Comparison of ENCODE assay signal across 9 mouse cellular contexts in the genomic region with DNA sequence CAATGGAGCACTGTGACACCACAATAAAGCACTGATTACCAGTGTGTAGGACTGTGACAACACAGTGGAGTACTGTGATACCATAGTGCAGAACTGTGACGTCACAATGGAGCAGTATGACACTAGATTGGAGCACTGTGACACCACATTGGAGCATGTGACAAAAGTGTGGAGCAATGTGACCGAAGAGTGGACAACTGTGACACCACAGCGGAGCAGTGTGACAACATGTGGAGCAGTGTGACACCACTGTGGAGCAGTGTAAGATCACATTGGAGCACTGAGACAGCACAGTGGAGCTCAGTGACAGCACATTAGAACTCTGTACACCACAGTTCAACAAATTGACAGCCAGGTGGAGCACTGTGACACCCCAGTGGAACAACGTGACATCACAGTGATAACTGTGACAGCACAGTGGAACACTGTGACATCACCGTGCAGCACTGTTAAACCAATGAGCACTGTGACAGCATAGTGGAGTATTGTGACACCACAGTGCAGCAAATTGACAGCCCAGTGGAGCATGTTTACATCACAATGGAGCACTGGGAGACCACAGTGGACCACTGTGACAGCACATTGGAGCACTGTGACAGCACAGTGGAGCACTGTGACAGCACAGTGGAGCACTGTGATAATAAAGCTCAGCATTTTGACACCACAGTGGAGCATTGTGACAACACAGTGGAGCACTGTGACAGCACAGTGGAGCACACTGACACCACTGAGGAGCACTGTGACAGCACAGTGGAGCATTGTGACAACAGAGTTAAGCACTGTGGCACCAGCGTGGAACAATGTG.
DNase-seq lines count a peak whose midpoint lies in the region; ATAC-seq and TF ChIP-seq lines count a peak whose summit lies in the region.
"Had no signal": no experiment of that assay in that cellular context is flagged by ENCODE, and none has a peak within 500 bp of the region (broad histone marks: within the 10 kb centered on the region; RNA-seq: fewer than 3 reads in every experiment).

No protein-coding gene starts in this region.

- no peak overlapping the region for H3K4me3 ChIP-seq in CH12.LX (replicated peaks in 1 of 3; ENCODE audit: low read depth in 2 of 3, low read length in 2 of 3, poor library complexity in 1 of 3)
- H3K4me3 ChIP-seq in heart, embryonic 12.5 days = no peak overlapping the region
- H3K4me3 ChIP-seq in limb, embryonic 14.5 days (replicated peaks; ENCODE audit: low read length) = no peak overlapping the region
- no peak overlapping the region for H3K4me3 ChIP-seq in neural tube, embryonic 14.5 days (ENCODE audit: low read depth, low read length)
- H3K4me3 ChIP-seq: erythroblast, embryonic 14.5 days had no signal

- no peak for TF ChIP-seq EP300 in CH12.LX (IDR thresholded peaks at IDR 0.05; ENCODE audit: low read length)

- H3K9me3 ChIP-seq in CH12.LX (replicated peaks; ENCODE audit: low read length) = peaks cover 19% of the 10 kb centered on the region
- peaks cover 77% of the 10 kb centered on the region for H3K9me3 ChIP-seq in heart, embryonic 12.5 days (replicated peaks)
- H3K9me3 ChIP-seq in limb, embryonic 14.5 days (ENCODE audit: control insufficient read depth, low read length) = peaks cover 71% of the 10 kb centered on the region
- peaks cover 73% of the 10 kb centered on the region for H3K9me3 ChIP-seq in neural tube, embryonic 14.5 days (ENCODE audit: control insufficient read depth, low read length)

- peak; percentile 1 to 18 for DNase-seq in cerebellum, postnatal 4 days (ENCODE audit: low spot score in 2 of 2)
- no peak for DNase-seq in cerebellum, adult 8-10 months
- DNase-seq in CH12.LX (ENCODE audit: extremely low read depth) = peak; percentile 29
- DNase-seq in limb, embryonic 14.5 days (ENCODE audit: low spot score) = peak; percentile 2
- no peak for DNase-seq in c-Kit-positive CD71-positive TER-119-positive erythroid progenitor cells, embryonic 14.5 days (ENCODE audit: low spot score)
- no peak for DNase-seq in cerebellum, adult 9-11 months

- in situ Hi-C loops in CH12.LX (cut with MboI; ENCODE audit: low pct_ligation_motif_present, low pct_unique_long_range_greater_than_20kb, low sequenced_read_pairs) = no loop called here

- TF ChIP-seq POLR2A in CH12.LX (IDR thresholded peaks at IDR 0.05; ENCODE audit: low read depth, low read length) = no peak
- no peak for TF ChIP-seq POLR2A in limb, embryonic 14.5 days (IDR thresholded peaks at IDR 0.05; ENCODE audit: borderline replicate concordance, extremely low read depth, insufficient read depth, insufficient read length)

- H3K36me3 ChIP-seq in CH12.LX (replicated peaks in 1 of 2; ENCODE audit: control insufficient read depth in 1 of 2, insufficient read depth in 1 of 2, low read length in 1 of 2) = peaks cover 0 to 5% of the 10 kb centered on the region in 2 experiments
- no peaks in the 10 kb centered on the region for H3K36me3 ChIP-seq in heart, embryonic 12.5 days
- no peaks in the 10 kb centered on the region for H3K36me3 ChIP-seq in limb, embryonic 14.5 days (ENCODE audit: control insufficient read depth, insufficient read depth, low read length)
- no peaks in the 10 kb centered on the region for H3K36me3 ChIP-seq in neural tube, embryonic 14.5 days (ENCODE audit: control insufficient read depth, insufficient read depth, low read length)

- no peaks in the 10 kb centered on the region for H3K27me3 ChIP-seq in CH12.LX (replicated peaks)
- no peaks in the 10 kb centered on the region for H3K27me3 ChIP-seq in heart, embryonic 12.5 days (replicated peaks)
- H3K27me3 ChIP-seq in limb, embryonic 14.5 days (ENCODE audit: control insufficient read depth, insufficient read depth, low read length) = no peaks in the 10 kb centered on the region
- no peaks in the 10 kb centered on the region for H3K27me3 ChIP-seq in neural tube, embryonic 14.5 days (ENCODE audit: control insufficient read depth, insufficient read depth, low read length)

- TF ChIP-seq RAD21 in CH12.LX (IDR thresholded peaks at IDR 0.05; ENCODE audit: low read depth, low read length) = no peak

- WGBS in heart, embryonic 12.5 days = 48% methylated on average over 6 of the region's 6 CpGs
- WGBS in limb, embryonic 14.5 days = 60% methylated on average over 6 of the region's 6 CpGs
- 66% methylated on average over 6 of the region's 6 CpGs for WGBS in neural tube, embryonic 14.5 days

- dilution Hi-C loops in CH12.LX (cut with MboI; ENCODE audit: extremely low pct_ligation_motif_present, extremely low pct_unique_long_range_greater_than_20kb, low sequenced_read_pairs) = no loop called here

- no peak overlapping the region for H3K27ac ChIP-seq in CH12.LX (ENCODE audit: insufficient read depth, low read depth)
- H3K27ac ChIP-seq in heart, embryonic 12.5 days (ENCODE audit: poor library complexity, severe bottlenecking) = no peak overlapping the region
- H3K27ac ChIP-seq in limb, embryonic 14.5 days (replicated peaks; ENCODE audit: low read depth, low read length) = no peak overlapping the region
- H3K27ac ChIP-seq in neural tube, embryonic 14.5 days (ENCODE audit: low read depth, low read length) = no peak overlapping the region

- H3K4me1 ChIP-seq in CH12.LX (ENCODE audit: control insufficient read depth in 1 of 2, insufficient read depth in 2 of 2) = peaks cover 0 to 14% of the 10 kb centered on the region in 2 experiments; a peak in 1 of 4 replicates
- no peaks in the 10 kb centered on the region for H3K4me1 ChIP-seq in heart, embryonic 12.5 days (replicated peaks)
- no peaks in the 10 kb centered on the region for H3K4me1 ChIP-seq in limb, embryonic 14.5 days (ENCODE audit: control insufficient read depth, insufficient read depth, low read length)
- H3K4me1 ChIP-seq in neural tube, embryonic 14.5 days (ENCODE audit: control insufficient read depth, insufficient read depth, low read length) = no peaks in the 10 kb centered on the region

- no peaks in the 10 kb centered on the region for H3K79me2 ChIP-seq in CH12.LX (replicated peaks; ENCODE audit: control insufficient read depth, extremely low read depth, insufficient read depth, poor library complexity, severe bottlenecking)

- no peak overlapping the region for H3K4me2 ChIP-seq in CH12.LX (ENCODE audit: insufficient read depth, low read depth, poor library complexity, severe bottlenecking)
- H3K4me2 ChIP-seq in heart, embryonic 12.5 days = no peak overlapping the region
- H3K4me2 ChIP-seq in limb, embryonic 14.5 days (replicated peaks; ENCODE audit: low read depth, low read length, severe bottlenecking) = no peak overlapping the region
- H3K4me2 ChIP-seq in neural tube, embryonic 14.5 days (ENCODE audit: low read depth, low read length) = no peak overlapping the region

- ATAC-seq in heart, embryonic 12.5 days (ENCODE audit: insufficient number of reproducible peaks, low FRiP score) = peak; percentile 27
- ATAC-seq in limb, embryonic 14.5 days (ENCODE audit: low FRiP score, low read depth) = peak; percentile 21
- peak; percentile 30 for ATAC-seq in neural tube, embryonic 14.5 days (ENCODE audit: low read depth)

- no peak for TF ChIP-seq CTCF in CH12.LX (conservative IDR thresholded peaks at IDR 0.05 in 1 of 2, IDR thresholded peaks at IDR 0.05 in 1 of 2; ENCODE audit: low read depth in 2 of 2, low read length in 2 of 2)

- H3K9ac ChIP-seq in CH12.LX (ENCODE audit: insufficient read depth, low read depth) = no peak overlapping the region
- no peak overlapping the region for H3K9ac ChIP-seq in heart, embryonic 12.5 days
- H3K9ac ChIP-seq in limb, embryonic 14.5 days (ENCODE audit: low read depth, low read length, severe bottlenecking) = no peak overlapping the region
- H3K9ac ChIP-seq in neural tube, embryonic 14.5 days (replicated peaks; ENCODE audit: low read depth, low read length) = no peak overlapping the region

TF ChIP-seq in CH12.LX, 34 proteins besides CTCF, POLR2A, EP300 and RAD21:
- no peak for TF ChIP-seq KAT2A (IDR thresholded peaks at IDR 0.05; ENCODE audit: insufficient replicate concordance, low read length)
- TF ChIP-seq PAX5 (IDR thresholded peaks at IDR 0.05; ENCODE audit: low read length) = peak; percentile 18; the same call in 1 of the 2 replicates
- no peak for TF ChIP-seq MEF2A (IDR thresholded peaks at IDR 0.05; ENCODE audit: borderline replicate concordance, low read depth, low read length)

Comparison
In these comparisons a context has a peak if more than half of its experiments do, and no peak if none do; other contexts are left out.
1. DNase-seq: peak in cerebellum, postnatal 4 days (2 of 2), CH12.LX (single experiment) and limb, embryonic 14.5 days (single experiment); none in cerebellum, adult 8-10 months (single experiment), c-Kit-positive CD71-positive TER-119-positive erythroid progenitor cells, embryonic 14.5 days (single experiment) and cerebellum, adult 9-11 months (single experiment).
2. Peak in every context shown above with its lines, with median percentiles within 50 percentile points of each other: ATAC-seq.